Mouse (Mus musculus) myocyte (in vitro differentiated cells): ENCODE measurements around the gene Snx10. TPM values are rescaled to one million over a fixed set of nuclear protein-coding genes. Genes with fewer than 3 reads are reported as not detected.

Experiments used
- H3K27me3 ChIP-seq: one replicate; pipeline ENCODE4 v1.6.1; 2011; ENCODE audit not compliant: control insufficient read depth, insufficient read depth, insufficient read length
- H3K36me3 ChIP-seq: one replicate; pipeline ENCODE4 v1.6.1; 2011; ENCODE audit not compliant: control insufficient read depth, insufficient read depth
- H3K4me2 ChIP-seq: one replicate; pipeline ENCODE4 v1.6.1; 2011; ENCODE audit warnings: low read depth, control low read depth
- H3K4me3 ChIP-seq: one replicate; pipeline ENCODE4 v1.5.1; 2011; ENCODE audit warnings: mild to moderate bottlenecking, control low read depth, moderate library complexity
- H3K79me2 ChIP-seq: one replicate; pipeline ENCODE4 v1.6.1; 2011; ENCODE audit not compliant: control insufficient read depth, insufficient read depth
- H3ac ChIP-seq: one replicate; pipeline ENCODE4 v1.6.1; 2011; ENCODE audit not compliant: control insufficient read depth, insufficient read length
- CEBPB ChIP-seq: IDR thresholded peaks from 2 replicates; pipeline ENCODE4 v1.6.1; 2011; ENCODE audit warnings: mild to moderate bottlenecking, moderate library complexity; ENCODE audit not compliant: poor library complexity, insufficient read depth, severe bottlenecking
- E2F4 ChIP-seq: IDR thresholded peaks from one replicate; pipeline ENCODE4 v1.6.1; 2011; ENCODE audit warnings: mild to moderate bottlenecking, control low read depth, moderate library complexity; ENCODE audit not compliant: insufficient read depth
- MAX ChIP-seq: IDR thresholded peaks from one replicate; pipeline ENCODE4 v1.6.1; 2011; ENCODE audit warnings: low read depth, mild to moderate bottlenecking, control low read depth
- MYOD1 ChIP-seq, 3 experiments: IDR thresholded peaks; one replicate each; pipeline ENCODE4 v1.6.1; 2011; ENCODE audit warnings: control low read depth in 2 of 3, low read depth in 2 of 3, mild to moderate bottlenecking in 2 of 3, moderate library complexity in 1 of 3; ENCODE audit not compliant: insufficient read length in 2 of 3, control insufficient read depth in 1 of 3
- MYOG ChIP-seq, 3 experiments: IDR thresholded peaks; one replicate each; pipeline ENCODE4 v1.6.1; 2011; ENCODE audit warnings: control low read depth in 2 of 3, low read depth in 2 of 3, mild to moderate bottlenecking in 2 of 3; ENCODE audit not compliant: insufficient read length in 2 of 3, control insufficient read depth in 1 of 3, insufficient read depth in 1 of 3
- POLR2A ChIP-seq: IDR thresholded peaks from one replicate; pipeline ENCODE4 v1.6.1; 2011; ENCODE audit warnings: low read depth, mild to moderate bottlenecking, control low read depth, moderate library complexity; ENCODE audit not compliant: insufficient read length
- POLR2AphosphoS2 ChIP-seq: IDR thresholded peaks from one replicate; pipeline ENCODE4 v1.6.1; 2011; ENCODE audit warnings: low read depth, control low read depth; ENCODE audit not compliant: insufficient read length
- REST ChIP-seq: IDR thresholded peaks from one replicate; pipeline ENCODE4 v1.6.1; 2011; ENCODE audit warnings: mild to moderate bottlenecking, control low read depth, moderate library complexity; ENCODE audit not compliant: insufficient read depth, insufficient read length
- SRF ChIP-seq: IDR thresholded peaks from one replicate; pipeline ENCODE4 v1.6.1; 2011; ENCODE audit warnings: low read depth; ENCODE audit not compliant: control insufficient read depth, insufficient read length
- TCF12 ChIP-seq: IDR thresholded peaks from one replicate; pipeline ENCODE4 v1.6.1; 2011; ENCODE audit warnings: mild to moderate bottlenecking, control low read depth; ENCODE audit not compliant: poor library complexity, insufficient read depth, severe bottlenecking
- TCF3 ChIP-seq: IDR thresholded peaks from one replicate; pipeline ENCODE4 v1.6.1; 2011; ENCODE audit warnings: low read depth, control low read depth; ENCODE audit not compliant: insufficient read length
- USF1 ChIP-seq: IDR thresholded peaks from one replicate; pipeline ENCODE4 v1.6.1; 2011; ENCODE audit warnings: low read depth, mild to moderate bottlenecking, control low read depth, moderate library complexity
- polyA plus RNA-seq: library from polyadenylated mRNA; unstranded; fragments of >200 nt; fragmentation: generic; extraction: Trizol; gene quantifications from one replicate; pipeline ENCODE4 v1.2.1, GENCODE M21; 2012; ENCODE audit warnings: missing spikeins

Gene Snx10
- polyA plus RNA-seq, 1 experiment, result 3.3 TPM

DNA sequence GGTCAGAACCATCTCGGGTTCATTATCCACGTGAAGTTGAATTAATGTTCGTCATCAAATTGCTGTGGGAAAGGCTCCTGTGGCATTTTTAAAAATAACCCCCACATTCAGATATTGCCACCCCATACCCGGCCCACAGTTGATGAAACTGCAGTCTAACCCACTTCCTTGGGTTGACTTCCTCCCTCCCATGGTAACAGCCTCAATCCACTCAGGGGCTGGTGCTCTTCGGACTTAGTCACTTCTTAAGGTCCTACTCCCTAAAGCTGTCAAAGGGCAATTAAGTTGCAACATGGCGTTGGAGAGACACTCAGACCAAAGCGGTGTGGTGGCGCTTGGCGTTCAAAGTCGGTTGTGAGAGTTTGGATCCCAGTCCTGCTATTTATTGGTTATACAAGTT lies 80.0 kb downstream of the Snx10 start:
- TF ChIP-seq POLR2A (no peak), MYOD1 (IDR thresholded peaks at IDR 0.05; ENCODE audit: control insufficient read depth in 1 of 3, insufficient read length in 2 of 3, low read depth in 2 of 3) (no peak), CEBPB (no peak), SRF (no peak), MAX (no peak), MYOG (IDR thresholded peaks at IDR 0.05; ENCODE audit: control insufficient read depth in 1 of 3, insufficient read depth in 1 of 3, insufficient read length in 2 of 3, low read depth in 2 of 3) (no peak), E2F4 (no peak), TCF12 (no peak), TCF3 (no peak)
- no peak overlapping the region for H3K4me2 ChIP-seq

DNA sequence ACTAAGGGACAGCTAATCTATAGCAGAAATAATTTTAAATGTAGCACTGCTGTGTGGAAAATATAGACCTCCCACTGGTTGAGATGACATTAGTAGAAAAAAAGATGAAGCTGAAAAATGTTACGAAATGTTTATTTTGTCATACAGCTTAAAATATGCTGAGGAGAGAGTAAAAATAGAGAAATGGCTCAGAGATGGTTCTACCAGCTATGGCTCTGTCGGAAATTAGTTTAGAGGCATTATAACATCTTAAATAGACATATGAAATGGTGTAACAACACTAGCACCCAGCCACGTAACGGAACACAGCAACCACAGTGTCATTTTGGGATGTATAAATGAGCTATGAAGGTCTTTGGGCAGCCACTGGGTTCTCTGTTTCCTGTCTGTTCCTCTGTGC lies 82.5 kb downstream of the Snx10 start:
- Histone ChIP-seq H3K4me2 (no peak overlapping the region), H3K4me3 (no peak overlapping the region), H3K27me3 (peaks cover 18% of the 10 kb centered on the region), H3ac (no peak overlapping the region), H3K36me3 (no peaks in the 10 kb centered on the region), H3K79me2 (no peaks in the 10 kb centered on the region)
- no peak for TF ChIP-seq REST
- TF ChIP-seq MAX, result no peak
- no peak for TF ChIP-seq TCF12
- TF ChIP-seq MYOD1 (IDR thresholded peaks at IDR 0.05; ENCODE audit: control insufficient read depth in 1 of 3, insufficient read length in 2 of 3, low read depth in 2 of 3), result no peak
- TF ChIP-seq POLR2A, result no peak
- TF ChIP-seq CEBPB, result no peak
- no peak for TF ChIP-seq E2F4
- TF ChIP-seq USF1, result no peak
- no peak for TF ChIP-seq TCF3
- TF ChIP-seq MYOG (IDR thresholded peaks at IDR 0.05; ENCODE audit: control insufficient read depth in 1 of 3, insufficient read depth in 1 of 3, insufficient read length in 2 of 3, low read depth in 2 of 3), result no peak

More for the DNA sequence above, 80.0 kb downstream of the Snx10 start:
- Histone ChIP-seq H3K36me3 (no peaks in the 10 kb centered on the region), H3K79me2 (no peaks in the 10 kb centered on the region), H3K27me3 (peaks cover 8% of the 10 kb centered on the region), H3K4me3 (no peak overlapping the region), H3ac (no peak overlapping the region)

GRCm38 (mm10) chr6:51606803-51607202 lies 83.1 kb downstream of the Snx10 start:
- Histone ChIP-seq H3K4me3 (no peak overlapping the region), H3K27me3 (peaks cover 22% of the 10 kb centered on the region), H3K4me2 (no peak overlapping the region), H3K36me3 (no peaks in the 10 kb centered on the region), H3ac (no peak overlapping the region), H3K79me2 (no peaks in the 10 kb centered on the region)
- TF ChIP-seq MAX, result no peak

- Histone ChIP-seq H3K79me2 (no peaks in the 10 kb centered on the region), H3K4me3 (no peak overlapping the region), H3ac (no peak overlapping the region), H3K36me3 (no peaks in the 10 kb centered on the region), H3K4me2 (no peak overlapping the region), H3K27me3 (peaks cover 30% of the 10 kb centered on the region)
- TF ChIP-seq USF1, result no peak
- TF ChIP-seq POLR2AphosphoS2, result no peak
- no peak for TF ChIP-seq POLR2A
- no peak for TF ChIP-seq MAX
- no peak for TF ChIP-seq MYOD1 (IDR thresholded peaks at IDR 0.05; ENCODE audit: control insufficient read depth in 1 of 3, insufficient read length in 2 of 3, low read depth in 2 of 3)
- TF ChIP-seq E2F4, result no peak
- no peak for TF ChIP-seq MYOG (IDR thresholded peaks at IDR 0.05; ENCODE audit: control insufficient read depth in 1 of 3, insufficient read depth in 1 of 3, insufficient read length in 2 of 3, low read depth in 2 of 3)
- no peak for TF ChIP-seq TCF3
These were observed 87.9 kb downstream of the Snx10 start for GRCm38 (mm10) chr6:51611621-51612020.

GRCm38 (mm10) chr6:51612371-51613051 lies 88.8 kb downstream of the Snx10 start:
- peaks cover 30% of the 10 kb centered on the region for H3K27me3 ChIP-seq
- H3K36me3 ChIP-seq, result no peaks in the 10 kb centered on the region
- H3ac ChIP-seq, result no peak overlapping the region
- no peak overlapping the region for H3K4me3 ChIP-seq
- no peaks in the 10 kb centered on the region for H3K79me2 ChIP-seq
- TF ChIP-seq POLR2AphosphoS2 (no peak), REST (no peak), TCF3 (no peak), SRF (no peak), MYOG (IDR thresholded peaks at IDR 0.05; ENCODE audit: control insufficient read depth in 1 of 3, insufficient read depth in 1 of 3, insufficient read length in 2 of 3, low read depth in 2 of 3) (no peak), CEBPB (no peak), POLR2A (no peak)
- peak overlapping the region; percentile 26 for H3K4me2 ChIP-seq
